Mouse (Mus musculus) neutrophil, adult 59 days (primary cell): ENCODE measurements around the gene Als2cr12. TPM values are rescaled to one million over a fixed set of nuclear protein-coding genes. Genes with fewer than 3 reads are reported as not detected.

Experiments
- total RNA-seq, 2 experiments: library from RNA; stranded (reverse); gene quantifications; 1 replicate in 1 of 2; 2 replicates in 1 of 2; pipeline ENCODE4 v1.2.4; 2023

Gene Als2cr12
- not detected for total RNA-seq

GRCm38 (mm10) chr1:58695810-58696209 is at the start of gene Als2cr12:
Gene Als2cr12 (minus strand): TSS chr1:58695989.

GRCm38 (mm10) chr1:58711365-58712016 is 15.7 kb upstream of the Als2cr12 start, which contains the start of gene Cflar:
Gene Cflar (plus strand): TSS chr1:58711508.

Other genes with a start within 250 kb of the Als2cr12 start
- gene Orc2, start 190.9 kb downstream of the Als2cr12 start, total RNA-seq, result 10 to 100 TPM in 1 of 2 experiments, 1 to 10 TPM in 1; 8.4 to 11.5 TPM
- 10 to 100 TPM in 1 of 2 experiments, 1 to 10 TPM in 1; 9.9 to 11.7 TPM for gene Fam126b, start 109.7 kb downstream of the Als2cr12 start, total RNA-seq
- gene Ndufb3, start 109.6 kb downstream of the Als2cr12 start, total RNA-seq, result 10 to 100 TPM; 44.6 to 53.8 TPM
- gene Cflar, start 15.5 kb upstream of the Als2cr12 start, total RNA-seq, result 100 to 1,000 TPM; 133 to 156 TPM
- gene Casp8, start 99.4 kb upstream of the Als2cr12 start, total RNA-seq, result 10 to 100 TPM; 44.7 to 48.2 TPM